Mouse (Mus musculus): ENCODE results near the gene Itpka. TPM values are rescaled to one million over a fixed set of nuclear protein-coding genes. Genes with fewer than 3 reads are reported as not detected.
A peak's percentile ranks its signal among the peaks of the same experiment; 100 is the strongest.
"Not testable (repeated sequence)": the region's sequence is repeated elsewhere in the genome, so short reads cannot be mapped to it uniquely, and the experiment has no call there.

The Itpka gene
- polyA plus RNA-seq (2015; fragmentation: Nextera tagmentation; extraction: Ambion mirVana) = 1.6 and 2.4 TPM in 2 replicates

GRCm38 (mm10) chr2:119741581-119742411 is at the start of gene Itpka:
Gene Itpka (plus strand): TSS chr2:119742337.
- Histone ChIP-seq H3K27ac (peak within 1 kb of the TSS; percentile 85), H3K4me2 (peak within 1 kb of the TSS; percentile 99), H3K36me3 (no peaks in the 10 kb centered on the region), H3K9me3 (no peaks in the 10 kb centered on the region), H3K27me3 (peaks cover 29% of the 10 kb centered on the region), H3K9ac (peak within 1 kb of the TSS; percentile 47), H3K4me3 (peak within 1 kb of the TSS; percentile 62), H3K4me1 (peaks cover 33% of the 10 kb centered on the region)
- peak; percentile 86 for ATAC-seq (ENCODE audit: borderline replicate concordance, extremely low read depth, low FRiP score, low TSS enrichment)
- WGBS = under 1% methylated on average over 53 of the region's 53 CpGs

GRCm38 (mm10) chr2:119694826-119695225 is 47.3 kb upstream of the Itpka start:
- H3K9me3 ChIP-seq = no peaks in the 10 kb centered on the region
- no peak for ATAC-seq (ENCODE audit: borderline replicate concordance, extremely low read depth, low FRiP score, low TSS enrichment)
- peaks cover 12% of the 10 kb centered on the region; the same call in 1 of the 2 replicates for H3K36me3 ChIP-seq
- no peak overlapping the region for H3K4me2 ChIP-seq
- no peak overlapping the region for H3K27ac ChIP-seq
- no peak overlapping the region for H3K4me3 ChIP-seq
- no peaks in the 10 kb centered on the region for H3K27me3 ChIP-seq
- H3K4me1 ChIP-seq = no peaks in the 10 kb centered on the region
- WGBS = 88% methylated on average over 2 of the region's 2 CpGs
- no peak overlapping the region for H3K9ac ChIP-seq

GRCm38 (mm10) chr2:119696111-119696510 is 46.0 kb upstream of the Itpka start:
- no peak for ATAC-seq (ENCODE audit: borderline replicate concordance, extremely low read depth, low FRiP score, low TSS enrichment)
- H3K27ac ChIP-seq = no peak overlapping the region
- no peak overlapping the region for H3K4me3 ChIP-seq
- no peaks in the 10 kb centered on the region for H3K27me3 ChIP-seq
- no peaks in the 10 kb centered on the region for H3K9me3 ChIP-seq
- no peaks in the 10 kb centered on the region for H3K4me1 ChIP-seq
- 72% methylated on average over 1 of the region's 1 CpGs for WGBS
- no peak overlapping the region for H3K4me2 ChIP-seq
- H3K36me3 ChIP-seq = peaks cover 12% of the 10 kb centered on the region; the same call in 1 of the 2 replicates
- H3K9ac ChIP-seq = no peak overlapping the region

GRCm38 (mm10) chr2:119698472-119698871 is 43.7 kb upstream of the Itpka start:
- no peaks in the 10 kb centered on the region for H3K27me3 ChIP-seq
- WGBS = 88% methylated on average over 2 of the region's 2 CpGs
- no peaks in the 10 kb centered on the region for H3K4me1 ChIP-seq
- no peak overlapping the region for H3K4me2 ChIP-seq
- H3K36me3 ChIP-seq = peaks cover 10% of the 10 kb centered on the region; the same call in 1 of the 2 replicates
- no peak overlapping the region for H3K27ac ChIP-seq
- no peak overlapping the region for H3K4me3 ChIP-seq
- no peaks in the 10 kb centered on the region for H3K9me3 ChIP-seq
- no peak overlapping the region for H3K9ac ChIP-seq
- ATAC-seq (ENCODE audit: borderline replicate concordance, extremely low read depth, low FRiP score, low TSS enrichment) = no peak

GRCm38 (mm10) chr2:119699962-119700361 is 42.2 kb upstream of the Itpka start:
- Histone ChIP-seq H3K9ac (no peak overlapping the region), H3K4me2 (no peak overlapping the region), H3K9me3 (no peaks in the 10 kb centered on the region), H3K36me3 (peaks cover 8% of the 10 kb centered on the region; the same call in 1 of the 2 replicates), H3K4me3 (no peak overlapping the region), H3K27me3 (no peaks in the 10 kb centered on the region), H3K4me1 (no peaks in the 10 kb centered on the region), H3K27ac (no peak overlapping the region)
- WGBS = 89% methylated on average over 3 of the region's 3 CpGs
- ATAC-seq (ENCODE audit: borderline replicate concordance, extremely low read depth, low FRiP score, low TSS enrichment) = no peak

- no peak overlapping the region for H3K4me3 ChIP-seq
- ATAC-seq (ENCODE audit: borderline replicate concordance, extremely low read depth, low FRiP score, low TSS enrichment) = no peak
- no peak overlapping the region for H3K9ac ChIP-seq
- H3K4me1 ChIP-seq = no peaks in the 10 kb centered on the region
- no peak overlapping the region for H3K4me2 ChIP-seq
- no peaks in the 10 kb centered on the region for H3K9me3 ChIP-seq
- WGBS = 92% methylated on average over 2 of the region's 2 CpGs
- H3K27ac ChIP-seq = no peak overlapping the region
- peaks cover 28% of the 10 kb centered on the region for H3K36me3 ChIP-seq
- no peaks in the 10 kb centered on the region for H3K27me3 ChIP-seq
Observed at GRCm38 (mm10) chr2:119703171-119703570, 39.0 kb upstream of the Itpka start.

GRCm38 (mm10) chr2:119707676-119708075 is 34.5 kb upstream of the Itpka start:
- no peak overlapping the region for H3K4me2 ChIP-seq
- H3K9ac ChIP-seq = no peak overlapping the region
- no peaks in the 10 kb centered on the region for H3K4me1 ChIP-seq
- no peak overlapping the region for H3K27ac ChIP-seq
- 73% methylated on average over 3 of the region's 3 CpGs for WGBS
- H3K36me3 ChIP-seq = peaks cover 55% of the 10 kb centered on the region
- no peaks in the 10 kb centered on the region for H3K9me3 ChIP-seq
- no peak overlapping the region for H3K4me3 ChIP-seq
- no peak for ATAC-seq (ENCODE audit: borderline replicate concordance, extremely low read depth, low FRiP score, low TSS enrichment)
- H3K27me3 ChIP-seq = no peaks in the 10 kb centered on the region

- no peak overlapping the region for H3K4me2 ChIP-seq
- 89% methylated on average over 3 of the region's 3 CpGs for WGBS
- H3K36me3 ChIP-seq = peaks cover 61% of the 10 kb centered on the region
- no peak overlapping the region for H3K9ac ChIP-seq
- ATAC-seq (ENCODE audit: borderline replicate concordance, extremely low read depth, low FRiP score, low TSS enrichment) = no peak
- H3K27me3 ChIP-seq = no peaks in the 10 kb centered on the region
- H3K27ac ChIP-seq = no peak overlapping the region
- H3K9me3 ChIP-seq = no peaks in the 10 kb centered on the region
- no peaks in the 10 kb centered on the region for H3K4me1 ChIP-seq
- no peak overlapping the region for H3K4me3 ChIP-seq
Observed at GRCm38 (mm10) chr2:119710011-119710410, 32.1 kb upstream of the Itpka start.

- not testable (repeated sequence) for H3K4me2 ChIP-seq; H3K9me3 ChIP-seq; H3K27me3 ChIP-seq; H3K4me3 ChIP-seq; ATAC-seq (ENCODE audit: borderline replicate concordance, extremely low read depth, low FRiP score, low TSS enrichment); H3K9ac ChIP-seq; H3K4me1 ChIP-seq; H3K27ac ChIP-seq
- peaks cover 61% of the 10 kb centered on the region for H3K36me3 ChIP-seq
- 84% methylated on average over 2 of the region's 2 CpGs for WGBS
Observed at GRCm38 (mm10) chr2:119715868-119716267, 26.3 kb upstream of the Itpka start.

GRCm38 (mm10) chr2:119721070-119721469 is 21.1 kb upstream of the Itpka start:
- 95% methylated on average over 8 of the region's 8 CpGs for WGBS
- no peak for ATAC-seq (ENCODE audit: borderline replicate concordance, extremely low read depth, low FRiP score, low TSS enrichment)
- no peaks in the 10 kb centered on the region for H3K9me3 ChIP-seq
- no peak overlapping the region for H3K9ac ChIP-seq
- H3K27me3 ChIP-seq = no peaks in the 10 kb centered on the region
- no peak overlapping the region for H3K4me2 ChIP-seq
- no peak overlapping the region for H3K27ac ChIP-seq
- H3K4me1 ChIP-seq = no peaks in the 10 kb centered on the region
- H3K4me3 ChIP-seq = no peak overlapping the region
- peaks cover 79% of the 10 kb centered on the region for H3K36me3 ChIP-seq

GRCm38 (mm10) chr2:119727762-119728416 is 14.2 kb upstream of the Itpka start:
- Histone ChIP-seq H3K4me3 (no peak overlapping the region), H3K9ac (no peak overlapping the region), H3K9me3 (no peaks in the 10 kb centered on the region), H3K4me1 (no peaks in the 10 kb centered on the region), H3K36me3 (peaks cover 90% of the 10 kb centered on the region), H3K27me3 (no peaks in the 10 kb centered on the region), H3K27ac (no peak overlapping the region), H3K4me2 (no peak overlapping the region)
- ATAC-seq (ENCODE audit: borderline replicate concordance, extremely low read depth, low FRiP score, low TSS enrichment) = no peak
- 89% methylated on average over 3 of the region's 3 CpGs for WGBS

- no peaks in the 10 kb centered on the region for H3K4me1 ChIP-seq
- WGBS = 72% methylated on average over 4 of the region's 4 CpGs
- peaks cover 81% of the 10 kb centered on the region for H3K36me3 ChIP-seq
Observed at GRCm38 (mm10) chr2:119730735-119731134, 11.4 kb upstream of the Itpka start.

More at GRCm38 (mm10) chr2:119730735-119731134, 11.4 kb upstream of the Itpka start:
- ATAC-seq (ENCODE audit: borderline replicate concordance, extremely low read depth, low FRiP score, low TSS enrichment) = no peak
- H3K9ac ChIP-seq = no peak overlapping the region
- no peak overlapping the region for H3K4me2 ChIP-seq
- no peak overlapping the region for H3K4me3 ChIP-seq
- no peaks in the 10 kb centered on the region for H3K27me3 ChIP-seq
- no peaks in the 10 kb centered on the region for H3K9me3 ChIP-seq
- H3K27ac ChIP-seq = no peak overlapping the region
